Mouse (Mus musculus) C2C12 (cell line): ENCODE results near the gene Mpdz.

Experiments used
- CEBPB ChIP-seq: IDR thresholded peaks from one replicate; pipeline ENCODE4 v1.6.1; 2011; ENCODE audit warnings: low read depth, mild to moderate bottlenecking, control low read depth, moderate library complexity
- CTCF ChIP-seq: IDR thresholded peaks from one replicate; pipeline ENCODE4 v1.5.1; 2011; ENCODE audit not compliant: control insufficient read depth, insufficient read depth, insufficient read length
- FOSL1 ChIP-seq: IDR thresholded peaks from one replicate; pipeline ENCODE4 v1.8.0; 2011; ENCODE audit warnings: mild to moderate bottlenecking, low read length; ENCODE audit not compliant: poor library complexity, insufficient read depth, severe bottlenecking
- MYOG ChIP-seq: IDR thresholded peaks from one replicate; pipeline ENCODE4 v1.6.1; 2011; ENCODE audit not compliant: control insufficient read depth, insufficient read length; ENCODE audit errors: extremely low read depth
- USF1 ChIP-seq: IDR thresholded peaks from one replicate; pipeline ENCODE4 v1.6.1; 2011; ENCODE audit warnings: low read depth, mild to moderate bottlenecking, control low read depth, moderate library complexity

- TF ChIP-seq CTCF (no peak), USF1 (no peak), FOSL1 (no peak), CEBPB (no peak), MYOG (no peak)
These were observed 94.0 kb downstream of the Mpdz start for GRCm38 (mm10) chr4:81348646-81349045.
